Mouse (Mus musculus) hindbrain, embryonic 16.5 days (tissue): ENCODE results near the gene Hint2. TPM values are rescaled to one million over a fixed set of nuclear protein-coding genes. Genes with fewer than 3 reads are reported as not detected.

Source experiments
- ATAC-seq: fragments of 200-750 bp; cut with Nextera tagmentation; 2 replicates; pipeline ENCODE4 v1.8.0; 2017; ENCODE audit warnings: moderate TSS enrichment, moderate library complexity
- H3K27ac ChIP-seq: fragments of 300-500 bp; sonication (generic); 2 replicates; pipeline ENCODE4 v1.5.1; 2014; ENCODE audit warnings: low read depth, mild to moderate bottlenecking, control low read depth, low read length, moderate library complexity
- H3K27me3 ChIP-seq: fragments of 300-500 bp; sonication (generic); replicated peaks from 2 replicates; pipeline ENCODE4 v1.6.1; 2014; ENCODE audit warnings: low read length; ENCODE audit not compliant: control insufficient read depth, insufficient read depth
- H3K36me3 ChIP-seq: fragments of 300-500 bp; sonication (generic); 2 replicates; pipeline ENCODE4 v1.6.1; 2014; ENCODE audit warnings: mild to moderate bottlenecking, low read length, moderate library complexity, mixed read lengths; ENCODE audit not compliant: control insufficient read depth, insufficient read depth
- H3K4me1 ChIP-seq: fragments of 300-500 bp; sonication (generic); 2 replicates; pipeline ENCODE4 v1.6.1; 2014; ENCODE audit warnings: low read depth, low read length; ENCODE audit not compliant: control insufficient read depth, insufficient read depth
- H3K4me2 ChIP-seq: fragments of 300-500 bp; sonication (generic); 2 replicates; pipeline ENCODE4 v1.6.1; 2014; ENCODE audit warnings: mild to moderate bottlenecking, low read length, control low read depth, moderate library complexity
- H3K4me3 ChIP-seq: fragments of 300-500 bp; sonication (generic); 2 replicates; pipeline ENCODE4 v1.5.1; 2014; ENCODE audit warnings: mild to moderate bottlenecking, low read length, control low read depth, moderate library complexity
- H3K9ac ChIP-seq: fragments of 300-500 bp; sonication (generic); 2 replicates; pipeline ENCODE4 v1.6.1; 2014; ENCODE audit warnings: low read depth, mild to moderate bottlenecking, control low read depth, low read length, moderate library complexity
- H3K9me3 ChIP-seq: fragments of 300-500 bp; sonication (generic); 2 replicates; pipeline ENCODE4 v1.6.1; 2014; ENCODE audit warnings: mild to moderate bottlenecking, low read length, moderate library complexity; ENCODE audit not compliant: control insufficient read depth
- WGBS: fragments of 180-500 bp; shearing (Covaris S2); extraction: QIAGEN DNeasy Blood & Tissue Kit; methylation state at CpG from one replicate; pipeline ENCODE4 v1.1.7; 2014; 5-methylcytosine and 5-hydroxymethylcytosine counted together
- polyA plus RNA-seq: library from polyadenylated mRNA; unstranded; fragments of >200 nt; fragmentation: Nextera tagmentation; extraction: Ambion mirVana; gene quantifications from 2 replicates; pipeline ENCODE4 v1.2.1, GENCODE M21; 2015

Gene Hint2
- polyA plus RNA-seq, 1 experiment from 2014 or later: 77.8 TPM

GRCm38 (mm10) chr4:43668782-43669427 lies 12.6 kb upstream of the Hint2 start, which contains the start of the genes Tmem8b and Fam221b:
TSS of gene Tmem8b (plus strand) at chr4:43668971.
TSS of gene Fam221b (minus strand) at chr4:43669145.
- under 1% methylated on average over 27 of the region's 41 CpGs for WGBS
- Histone ChIP-seq H3K9me3 (no peaks in the 10 kb centered on the region), H3K4me2 (peak within 1 kb of the TSS; percentile 73), H3K4me3 (peak within 1 kb of the TSS; percentile 93), H3K4me1 (peaks cover 38% of the 10 kb centered on the region), H3K9ac (peak within 1 kb of the TSS; percentile 98), H3K36me3 (0 out of 2 replicates have a peak, but pooled peaks cover under 1% of the 10 kb centered on the region), H3K27me3 (no peaks in the 10 kb centered on the region; the same call in 1 of the 2 replicates), H3K27ac (peak within 1 kb of the TSS; percentile 75)
- peak; percentile 97 for ATAC-seq

GRCm38 (mm10) chr4:43666412-43666811 lies 10.1 kb upstream of the Hint2 start:
- H3K4me2 ChIP-seq: no peak overlapping the region
- ATAC-seq: no peak
- H3K9ac ChIP-seq: no peak overlapping the region
- peaks cover 9% of the 10 kb centered on the region for H3K27me3 ChIP-seq
- no peaks in the 10 kb centered on the region for H3K9me3 ChIP-seq
- no peaks in the 10 kb centered on the region for H3K36me3 ChIP-seq
- no peak overlapping the region for H3K27ac ChIP-seq
- WGBS: 27% methylated on average over 4 of the region's 4 CpGs
- H3K4me3 ChIP-seq: no peak overlapping the region
- peaks cover 23% of the 10 kb centered on the region for H3K4me1 ChIP-seq

GRCm38 (mm10) chr4:43657146-43657545 lies 880 bp upstream of the Hint2 start:
- Histone ChIP-seq H3K9me3 (no peaks in the 10 kb centered on the region), H3K4me3 (peak overlapping the region; percentile 88), H3K36me3 (no peaks in the 10 kb centered on the region), H3K27ac (0 out of 2 replicates have a peak overlapping the region, but pooled peaks have one; percentile 11), H3K4me1 (peaks cover 14% of the 10 kb centered on the region), H3K27me3 (peaks cover 5% of the 10 kb centered on the region; the same call in 1 of the 2 replicates), H3K9ac (no peak overlapping the region), H3K4me2 (peak overlapping the region; percentile 86)
- ATAC-seq: no peak
- 56% methylated on average over 4 of the region's 4 CpGs for WGBS

- no peaks in the 10 kb centered on the region for H3K9me3 ChIP-seq
- peak overlapping the region; percentile 88 for H3K4me3 ChIP-seq
- peak overlapping the region; percentile 86 for H3K4me2 ChIP-seq
- H3K27ac ChIP-seq: peak overlapping the region; percentile 95
- H3K36me3 ChIP-seq: peaks cover under 1% of the 10 kb centered on the region; the same call in 1 of the 2 replicates
- H3K27me3 ChIP-seq: 0 out of 2 replicates have a peak, but pooled peaks cover 3% of the 10 kb centered on the region
- 4% methylated on average over 34 of the region's 34 CpGs for WGBS
- H3K9ac ChIP-seq: peak overlapping the region; percentile 97
- no peak; the same call in 1 of the 2 replicates for ATAC-seq
- peaks cover 14% of the 10 kb centered on the region for H3K4me1 ChIP-seq
Measured at GRCm38 (mm10) chr4:43655656-43656338, 469 bp downstream of the Hint2 start.

GRCm38 (mm10) chr4:43653161-43654015 lies 2.9 kb downstream of the Hint2 start, which contains the start of gene Spag8:
TSS of gene Spag8 (minus strand) at chr4:43653594.
- H3K9ac ChIP-seq: peak within 1 kb of the TSS; percentile 47
- H3K27me3 ChIP-seq: no peaks in the 10 kb centered on the region
- WGBS: 15% methylated on average over 24 of the region's 24 CpGs
- H3K4me1 ChIP-seq: peaks cover 14% of the 10 kb centered on the region
- peak within 1 kb of the TSS; percentile 59 for H3K27ac ChIP-seq
- H3K4me2 ChIP-seq: peak within 1 kb of the TSS; percentile 54
- no peak for ATAC-seq
- H3K9me3 ChIP-seq: peaks cover 2% of the 10 kb centered on the region; the same call in 1 of the 2 replicates
- H3K36me3 ChIP-seq: peaks cover 2% of the 10 kb centered on the region; the same call in 1 of the 2 replicates
- peak within 1 kb of the TSS; percentile 33 for H3K4me3 ChIP-seq

- Histone ChIP-seq H3K9ac (peak overlapping the region; percentile 47), H3K4me3 (peak overlapping the region; percentile 33), H3K27ac (peak overlapping the region; percentile 59; the same call in 1 of the 2 replicates)
Measured at GRCm38 (mm10) chr4:43652726-43653125, 3.5 kb downstream of the Hint2 start.

GRCm38 (mm10) chr4:43649783-43650182 lies 6.5 kb downstream of the Hint2 start:
- peaks cover 6% of the 10 kb centered on the region for H3K4me1 ChIP-seq
- H3K9me3 ChIP-seq: peaks cover 2% of the 10 kb centered on the region; the same call in 1 of the 2 replicates
- H3K9ac ChIP-seq: no peak overlapping the region
- H3K4me2 ChIP-seq: no peak overlapping the region
- no peak overlapping the region for H3K27ac ChIP-seq
- 94% methylated on average over 3 of the region's 3 CpGs for WGBS
- no peak for ATAC-seq
- H3K4me3 ChIP-seq: no peak overlapping the region
- H3K27me3 ChIP-seq: no peaks in the 10 kb centered on the region
- peaks cover 4% of the 10 kb centered on the region; the same call in 1 of the 2 replicates for H3K36me3 ChIP-seq

More at GRCm38 (mm10) chr4:43652726-43653125, 3.5 kb downstream of the Hint2 start:
- Histone ChIP-seq H3K4me2 (peak overlapping the region; percentile 54), H3K36me3 (peaks cover 2% of the 10 kb centered on the region; the same call in 1 of the 2 replicates), H3K4me1 (peaks cover 14% of the 10 kb centered on the region), H3K9me3 (peaks cover 2% of the 10 kb centered on the region; the same call in 1 of the 2 replicates), H3K27me3 (no peaks in the 10 kb centered on the region)
- 87% methylated on average over 4 of the region's 4 CpGs for WGBS
- ATAC-seq: no peak

GRCm38 (mm10) chr4:43640491-43640890 lies 15.8 kb downstream of the Hint2 start:
- no peak for ATAC-seq
- Histone ChIP-seq H3K4me2 (no peak overlapping the region), H3K4me3 (no peak overlapping the region), H3K36me3 (no peaks in the 10 kb centered on the region), H3K9me3 (no peaks in the 10 kb centered on the region), H3K27ac (no peak overlapping the region), H3K9ac (no peak overlapping the region), H3K4me1 (no peaks in the 10 kb centered on the region), H3K27me3 (no peaks in the 10 kb centered on the region)
- WGBS: 88% methylated on average over 6 of the region's 6 CpGs
